Mouse (Mus musculus) hindbrain, embryonic 10.5 days (tissue): ENCODE data around the gene Gm49416. TPM values are rescaled to one million over a fixed set of nuclear protein-coding genes. Genes with fewer than 3 reads are reported as not detected.

Experiments used
- DNase-seq: peaks from one replicate; pipeline ENCODE4 v3.0.0-alpha.2; 2017; ENCODE audit warnings: low spot score
- H3K27ac ChIP-seq: fragments of 300-500 bp; sonication (generic); 2 replicates; pipeline ENCODE4 v1.5.1; 2016; ENCODE audit warnings: mild to moderate bottlenecking, moderate library complexity
- H3K27me3 ChIP-seq: fragments of 300-500 bp; sonication (generic); 2 replicates; pipeline ENCODE4 v1.6.1; 2016; ENCODE audit warnings: mild to moderate bottlenecking; ENCODE audit not compliant: poor library complexity, insufficient read depth, severe bottlenecking
- H3K36me3 ChIP-seq: fragments of 300-500 bp; sonication (generic); 2 replicates; pipeline ENCODE4 v1.6.1; 2016; ENCODE audit warnings: mild to moderate bottlenecking, moderate library complexity
- H3K4me1 ChIP-seq: fragments of 300-500 bp; sonication (generic); replicated peaks from 2 replicates; pipeline ENCODE4 v1.6.1; 2016; ENCODE audit warnings: mild to moderate bottlenecking
- H3K4me3 ChIP-seq: fragments of 300-500 bp; sonication (generic); 2 replicates; pipeline ENCODE4 v1.5.1; 2016; ENCODE audit warnings: mild to moderate bottlenecking, moderate library complexity
- H3K9me3 ChIP-seq: fragments of 300-500 bp; sonication (generic); 2 replicates; pipeline ENCODE4 v1.6.1; 2016; ENCODE audit warnings: mild to moderate bottlenecking, moderate library complexity
- WGBS: fragments of 180-500 bp; shearing (Covaris S2); methylation state at CpG from one replicate; pipeline ENCODE4 v1.1.7; 2016; 5-methylcytosine and 5-hydroxymethylcytosine counted together
- polyA plus RNA-seq: library from polyadenylated mRNA; unstranded; fragments of >200 nt; fragmentation: Nextera tagmentation; extraction: Ambion mirVana; gene quantifications from 2 replicates; pipeline ENCODE4 v1.2.1, GENCODE M21; 2016

Gene Gm49416
- polyA plus RNA-seq, 1 experiment from 2014 or later, result 0.22 TPM

DNA sequence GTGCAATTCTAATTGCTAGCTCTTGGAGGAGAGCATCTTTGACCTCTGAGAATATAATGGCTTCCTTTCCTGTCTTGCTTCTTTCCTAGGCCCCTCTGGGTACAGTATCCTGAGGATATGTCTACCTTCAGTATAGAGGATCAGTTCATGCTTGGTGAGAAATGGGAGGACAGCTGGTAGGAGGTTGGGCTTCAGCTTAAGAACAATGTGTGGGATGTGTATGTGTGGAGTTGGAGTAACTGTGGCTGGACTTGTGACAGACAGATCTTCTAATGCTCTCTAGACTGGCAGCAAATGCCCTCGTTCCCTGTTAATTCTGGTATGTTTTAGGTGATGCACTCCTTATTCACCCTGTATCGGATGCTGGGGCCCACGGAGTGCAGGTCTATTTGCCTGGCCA is 25.5 kb downstream of the Gm49416 start:
- Histone ChIP-seq H3K27ac (no peak overlapping the region), H3K27me3 (no peaks in the 10 kb centered on the region), H3K36me3 (peaks cover 84% of the 10 kb centered on the region), H3K4me3 (no peak overlapping the region), H3K4me1 (no peaks in the 10 kb centered on the region), H3K9me3 (no peaks in the 10 kb centered on the region)
- no peak for DNase-seq
- WGBS, result 90% methylated on average over 3 of the region's 3 CpGs

DNA sequence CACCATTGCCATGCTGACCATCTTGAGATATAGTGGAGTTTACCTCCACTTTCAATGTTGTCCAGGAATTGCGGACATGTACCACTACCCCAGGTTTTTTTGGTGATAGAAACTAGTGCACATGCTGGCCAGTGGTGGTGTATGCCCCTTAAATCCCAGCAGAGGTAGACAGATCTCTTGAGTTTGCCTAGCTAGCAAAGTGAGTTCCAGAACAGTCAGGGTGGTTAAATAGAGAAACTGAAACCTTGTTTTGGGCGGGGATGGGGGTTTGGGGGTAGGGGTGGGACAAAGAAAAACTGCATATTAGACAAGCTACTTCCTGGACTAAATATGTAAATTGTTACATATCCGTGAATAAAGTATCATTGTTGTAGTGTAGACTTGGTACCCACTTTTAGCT is 30.3 kb downstream of the Gm49416 start:
- peaks cover 22% of the 10 kb centered on the region for H3K4me1 ChIP-seq
- no peaks in the 10 kb centered on the region for H3K9me3 ChIP-seq
- no peak overlapping the region for H3K27ac ChIP-seq
- peaks cover 55% of the 10 kb centered on the region for H3K36me3 ChIP-seq
- DNase-seq, result no peak
- WGBS, result 95% methylated on average over 3 of the region's 3 CpGs
- H3K27me3 ChIP-seq, result no peaks in the 10 kb centered on the region
- H3K4me3 ChIP-seq, result no peak overlapping the region

GRCm38 (mm10) chr19:8919684-8920072 is 31.0 kb downstream of the Gm49416 start:
- WGBS, result 70% methylated on average over 6 of the region's 6 CpGs
- no peaks in the 10 kb centered on the region for H3K9me3 ChIP-seq
- H3K4me3 ChIP-seq, result peak overlapping the region; percentile 89
- no peaks in the 10 kb centered on the region for H3K27me3 ChIP-seq
- peak overlapping the region; percentile 94 for H3K27ac ChIP-seq
- peaks cover 22% of the 10 kb centered on the region for H3K4me1 ChIP-seq
- DNase-seq, result no peak
- peaks cover 53% of the 10 kb centered on the region for H3K36me3 ChIP-seq

DNA sequence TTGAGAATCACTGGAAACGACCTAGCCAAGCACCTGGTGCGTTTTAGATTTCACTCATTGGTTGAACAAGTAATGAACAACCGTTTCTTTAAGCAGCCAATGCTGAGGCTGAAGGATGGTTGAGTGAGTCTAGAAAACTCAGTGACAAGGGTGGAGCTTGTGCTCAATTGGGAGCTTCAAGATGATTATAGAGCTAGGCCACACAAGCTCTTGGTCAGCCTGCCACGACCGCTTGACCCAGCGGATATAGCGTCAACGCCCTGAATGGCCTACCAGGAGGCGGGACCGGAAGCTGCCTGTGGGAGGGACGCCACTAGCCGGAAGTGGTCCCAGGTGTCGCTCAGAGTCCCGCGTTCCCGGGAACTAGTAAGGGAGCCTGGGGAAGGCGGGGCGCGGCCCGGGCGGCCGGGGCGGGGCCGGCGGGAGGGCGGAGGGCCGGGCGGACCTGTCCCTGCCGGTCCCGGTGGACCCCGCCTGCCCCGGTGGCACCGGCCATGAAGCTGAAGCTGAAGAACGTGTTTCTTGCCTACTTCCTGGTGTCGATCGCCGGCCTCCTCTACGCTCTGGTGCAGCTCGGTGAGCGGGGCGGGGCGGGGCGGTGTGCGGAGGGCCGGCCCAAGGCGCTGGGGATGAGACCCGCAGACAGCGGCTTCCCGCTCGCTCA is 31.5 kb downstream of the Gm49416 start, which contains the start of gene B3gat3:
B3gat3 (plus strand) TSS at position 302 of the 664 bp plus-strand sequence.
- 2% methylated on average over 50 of the region's 50 CpGs for WGBS
- Histone ChIP-seq H3K4me3 (peak within 1 kb of the TSS; percentile 89), H3K27ac (peak within 1 kb of the TSS; percentile 94), H3K36me3 (peaks cover 49% of the 10 kb centered on the region), H3K9me3 (no peaks in the 10 kb centered on the region), H3K4me1 (peaks cover 22% of the 10 kb centered on the region), H3K27me3 (no peaks in the 10 kb centered on the region)
- DNase-seq, result peak; percentile 97

DNA sequence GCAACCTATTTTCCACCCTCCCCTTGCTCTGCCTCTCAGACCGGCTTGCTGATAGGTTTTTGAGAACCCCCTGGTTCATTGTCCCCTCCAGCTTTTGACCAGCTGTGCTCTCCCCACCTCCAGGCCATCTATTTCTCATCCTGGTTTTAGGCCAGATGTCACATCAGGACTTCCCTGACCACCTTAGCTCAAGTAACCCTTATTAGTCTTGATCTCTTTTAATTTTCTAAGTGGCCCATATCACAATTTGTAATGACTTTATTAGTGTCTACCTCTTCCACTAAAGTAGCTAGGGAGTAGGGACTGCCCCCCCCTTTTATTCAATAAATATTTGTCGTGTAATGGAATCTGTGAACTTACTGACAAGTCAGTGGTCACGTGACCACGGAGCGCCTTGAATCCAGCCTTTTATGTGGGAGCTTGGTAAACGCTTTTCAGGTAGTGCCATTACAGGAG is 32.1 kb downstream of the Gm49416 start:
- Histone ChIP-seq H3K27me3 (no peaks in the 10 kb centered on the region), H3K36me3 (peaks cover 49% of the 10 kb centered on the region), H3K4me1 (peaks cover 22% of the 10 kb centered on the region), H3K9me3 (no peaks in the 10 kb centered on the region), H3K4me3 (peak overlapping the region; percentile 89), H3K27ac (peak overlapping the region; percentile 94)
- 4% methylated on average over 6 of the region's 6 CpGs for WGBS
- DNase-seq, result peak; percentile 20

- H3K27me3 ChIP-seq, result no peaks in the 10 kb centered on the region
- H3K9me3 ChIP-seq, result no peaks in the 10 kb centered on the region
- DNase-seq, result no peak
- 76% methylated on average over 9 of the region's 9 CpGs for WGBS
- peaks cover 49% of the 10 kb centered on the region for H3K36me3 ChIP-seq
- peak overlapping the region; percentile 26; the same call in 1 of the 2 replicates for H3K4me3 ChIP-seq
- H3K27ac ChIP-seq, result no peak overlapping the region
- H3K4me1 ChIP-seq, result peaks cover 22% of the 10 kb centered on the region
Measured at GRCm38 (mm10) chr19:8921741-8922140, 33.0 kb downstream of the Gm49416 start.

GRCm38 (mm10) chr19:8926766-8927165 is 38.0 kb downstream of the Gm49416 start:
- Histone ChIP-seq H3K9me3 (no peaks in the 10 kb centered on the region), H3K27ac (no peak overlapping the region), H3K4me3 (no peak overlapping the region), H3K27me3 (no peaks in the 10 kb centered on the region), H3K36me3 (peaks cover 59% of the 10 kb centered on the region), H3K4me1 (peaks cover 30% of the 10 kb centered on the region)
- no peak for DNase-seq
- WGBS, result 82% methylated on average over 2 of the region's 2 CpGs

GRCm38 (mm10) chr19:8927891-8928525 is 39.3 kb downstream of the Gm49416 start:
- H3K4me3 ChIP-seq, result no peak overlapping the region
- DNase-seq, result no peak
- H3K27me3 ChIP-seq, result no peaks in the 10 kb centered on the region
- peaks cover 54% of the 10 kb centered on the region for H3K36me3 ChIP-seq
- H3K9me3 ChIP-seq, result no peaks in the 10 kb centered on the region
- no peak overlapping the region for H3K27ac ChIP-seq
- H3K4me1 ChIP-seq, result peaks cover 28% of the 10 kb centered on the region
- WGBS, result 88% methylated on average over 12 of the region's 12 CpGs

DNA sequence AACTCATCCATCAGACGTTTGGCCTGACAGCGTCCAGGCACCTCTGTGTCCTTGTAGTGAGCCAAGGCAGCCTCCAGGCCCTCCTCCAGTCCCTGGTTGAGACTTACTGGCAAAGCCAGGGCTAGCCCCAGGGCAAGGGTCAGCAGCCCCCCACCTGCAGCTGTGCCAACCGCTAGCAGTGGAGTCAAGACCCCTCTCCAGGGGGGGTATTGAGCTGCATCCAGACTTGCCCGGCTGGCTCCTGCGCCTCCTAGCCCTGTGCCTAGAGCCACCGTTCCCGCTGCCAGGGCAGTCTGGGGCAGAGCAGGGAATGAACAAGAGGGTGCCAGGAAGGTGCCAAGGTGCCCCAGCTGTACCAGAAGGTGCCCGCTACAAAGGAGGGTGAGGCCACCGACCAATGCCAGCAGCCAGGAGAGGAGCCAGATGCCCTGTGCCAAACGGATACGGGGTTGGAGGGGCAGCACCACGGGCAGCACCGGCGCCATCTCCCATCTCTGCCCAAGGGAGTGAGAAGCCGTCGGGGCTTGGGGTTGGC is 40.0 kb downstream of the Gm49416 start:
- DNase-seq, result no peak
- Histone ChIP-seq H3K27ac (peak overlapping the region; percentile 92), H3K9me3 (no peaks in the 10 kb centered on the region), H3K27me3 (no peaks in the 10 kb centered on the region), H3K4me1 (peaks cover 28% of the 10 kb centered on the region), H3K36me3 (peaks cover 54% of the 10 kb centered on the region), H3K4me3 (peak overlapping the region; percentile 81)
- WGBS, result 14% methylated on average over 16 of the region's 16 CpGs

DNA sequence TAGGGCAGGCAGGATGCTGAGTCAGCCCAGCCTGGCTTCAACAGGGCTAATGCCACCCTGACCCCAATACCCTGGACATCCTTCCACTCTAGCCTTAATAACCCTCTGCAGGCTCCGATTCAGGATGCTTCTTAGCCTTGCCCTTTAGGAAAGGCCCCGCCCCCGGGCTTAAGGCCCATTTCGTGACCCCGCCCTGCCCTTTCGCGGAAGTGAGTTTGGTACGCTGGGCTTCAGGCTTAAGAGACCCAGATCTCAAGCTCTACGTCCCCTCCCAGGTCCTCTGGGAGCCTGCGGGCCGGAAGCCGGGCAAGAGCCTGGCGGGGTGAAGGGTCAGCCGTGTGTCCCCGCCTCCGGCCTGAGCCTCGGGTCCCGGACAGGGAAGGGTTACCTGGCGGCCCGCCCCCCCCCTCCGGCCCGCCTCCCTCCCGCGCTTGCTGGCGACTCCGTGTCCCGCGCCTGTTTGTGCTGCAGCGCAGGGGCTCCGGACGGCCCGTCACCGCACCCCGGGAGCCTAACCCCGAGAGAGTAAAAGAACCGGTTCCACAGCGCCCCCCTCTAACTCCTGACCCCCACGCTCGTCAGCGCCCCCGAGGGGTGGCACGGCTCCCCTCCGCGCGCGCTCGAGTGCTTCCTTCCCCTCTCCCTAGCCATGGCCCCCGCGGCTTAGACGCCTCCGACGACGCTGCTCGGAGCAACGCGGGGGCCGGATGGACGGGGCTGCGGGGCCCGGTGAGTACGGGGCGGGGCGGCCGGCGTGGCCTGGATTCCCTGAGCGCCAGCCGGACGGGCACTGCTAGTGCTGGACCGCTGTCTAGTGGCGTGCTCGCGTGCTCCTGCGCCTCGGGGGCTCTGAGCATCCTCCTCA is 40.7 kb downstream of the Gm49416 start, which contains the start of the genes Rom1 and Eml3:
Rom1 (minus strand) TSS at position 133 of the 865 bp plus-strand sequence.
Eml3 (plus strand) TSS at position 329 of the 865 bp plus-strand sequence.
- Histone ChIP-seq H3K9me3 (no peaks in the 10 kb centered on the region), H3K4me3 (peak within 1 kb of the TSS; percentile 81), H3K4me1 (peaks cover 28% of the 10 kb centered on the region), H3K36me3 (peaks cover 55% of the 10 kb centered on the region), H3K27ac (peak within 1 kb of the TSS; percentile 92), H3K27me3 (no peaks in the 10 kb centered on the region)
- under 1% methylated on average over 73 of the region's 74 CpGs for WGBS
- peak; percentile 82 for DNase-seq

DNA sequence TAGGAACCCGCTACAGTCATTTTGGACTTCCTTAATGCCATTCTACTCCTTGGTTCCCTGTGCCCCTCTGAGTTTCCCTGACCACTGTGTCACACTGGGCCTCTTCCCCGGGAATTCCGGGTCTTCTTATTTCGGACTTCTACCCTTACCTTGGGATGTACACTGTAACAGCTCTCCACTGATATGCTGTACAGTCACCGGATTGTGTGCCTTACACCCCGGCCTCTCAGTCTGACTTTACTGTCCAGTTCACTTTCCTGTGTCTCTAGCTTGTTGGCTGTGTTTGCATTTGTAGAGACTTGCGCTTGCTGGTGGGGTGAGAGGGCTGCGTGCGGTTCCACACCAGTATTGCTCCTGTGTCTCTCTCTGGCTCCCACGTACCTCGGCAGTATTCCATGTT is 41.4 kb downstream of the Gm49416 start:
- 15% methylated on average over 11 of the region's 11 CpGs for whole genome bisulfite sequencing
- Histone ChIP-seq H3K27me3 (no peaks in the 10 kb centered on the region), H3K27ac (peak overlapping the region; percentile 92), H3K4me3 (peak overlapping the region; percentile 81), H3K4me1 (peaks cover 28% of the 10 kb centered on the region), H3K9me3 (no peaks in the 10 kb centered on the region), H3K36me3 (peaks cover 60% of the 10 kb centered on the region)
- DNase-seq, result no peak

DNA sequence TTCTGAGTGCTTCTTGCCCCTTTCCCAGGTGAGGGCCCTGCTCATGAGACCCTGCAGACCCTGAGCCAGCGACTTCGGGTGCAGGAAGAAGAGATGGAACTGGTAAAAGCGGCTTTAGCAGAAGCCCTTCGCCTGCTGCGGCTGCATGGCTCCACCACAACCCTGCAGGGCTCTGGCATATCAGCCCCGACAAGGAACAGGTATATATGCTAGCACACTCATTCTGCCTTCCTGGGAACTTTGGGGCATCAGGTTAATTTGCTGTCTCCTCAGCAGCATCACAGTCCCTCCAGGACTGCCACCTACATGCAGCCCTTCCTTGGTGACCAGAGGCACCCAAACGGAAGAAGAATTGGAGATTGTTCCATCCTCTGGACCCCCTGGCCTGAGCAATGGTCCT is 42.0 kb downstream of the Gm49416 start:
- Histone ChIP-seq H3K4me1 (peaks cover 28% of the 10 kb centered on the region), H3K27me3 (no peaks in the 10 kb centered on the region), H3K9me3 (no peaks in the 10 kb centered on the region), H3K36me3 (peaks cover 60% of the 10 kb centered on the region), H3K4me3 (peak overlapping the region; percentile 81), H3K27ac (no peak overlapping the region)
- WGBS, result 84% methylated on average over 7 of the region's 7 CpGs
- no peak for DNase-seq
